9 mouse cellular contexts compared by ENCODE assay signal in genomic region chr6:57822648-57823410, GRCm38 (mm10). TPM values are rescaled to one million over a fixed set of nuclear protein-coding genes. Genes with fewer than 3 reads are reported as not detected.
DNase-seq lines count a peak whose midpoint lies in the region; ATAC-seq lines count a peak whose summit lies in the region.
"Had no signal": no experiment of that assay in that cellular context is flagged by ENCODE, and none has a peak within 500 bp of the region (broad histone marks: within the 10 kb centered on the region; RNA-seq: fewer than 3 reads in every experiment).

No protein-coding gene starts in this region.

- no peaks in the 10 kb centered on the region for H3K9me3 ChIP-seq in heart, embryonic 11.5 days (replicated peaks; ENCODE audit: control insufficient read depth, low read length)
- no peaks in the 10 kb centered on the region for H3K9me3 ChIP-seq in hindbrain, embryonic 13.5 days
- H3K9me3 ChIP-seq in midbrain, embryonic 15.5 days: no peaks in the 10 kb centered on the region

- 0 out of 2 replicates have a peak, but pooled peaks have one; percentile 47 for ATAC-seq in heart, embryonic 11.5 days (replicated peaks; ENCODE audit: insufficient number of reproducible peaks, low FRiP score, low TSS enrichment)
- peak; percentile 63 for ATAC-seq in hindbrain, embryonic 13.5 days (ENCODE audit: low FRiP score)
- ATAC-seq in midbrain, embryonic 15.5 days (replicated peaks): peak; percentile 72

- no peak overlapping the region for H3K9ac ChIP-seq in heart, embryonic 11.5 days (ENCODE audit: low read depth, low read length)
- no peak overlapping the region; the same call in 1 of the 2 replicates for H3K9ac ChIP-seq in hindbrain, embryonic 13.5 days
- H3K9ac ChIP-seq in midbrain, embryonic 15.5 days: no peak overlapping the region

- intact Hi-C loops in heart, postnatal 25 days (cut with DNase I): loop anchor here (5.0 kb wide), 1 partner anchor 131 kb away; the partner anchor contains the start of gene Pyurf

- DNase-seq in heart, postnatal 25 days (ENCODE audit: low spot score): no peak
- peak; percentile 15 for DNase-seq in c-Kit-negative CD71-positive TER-119-positive erythroid progenitor cells, embryonic 14.5 days (ENCODE audit: low read depth, low spot score)
- no peak for DNase-seq in urinary bladder, postnatal 25 days (ENCODE audit: low spot score)
- no peak for DNase-seq in urinary bladder, adult 18-20 months (ENCODE audit: low spot score in 2 of 2)
- DNase-seq in gastrocnemius, adult 8-10 months (ENCODE audit: low spot score in 2 of 2): no peak

- H3K4me3 ChIP-seq in heart, embryonic 11.5 days (ENCODE audit: low read depth, low read length): 0 out of 2 replicates have a peak overlapping the region, but pooled peaks have one; percentile 6
- H3K4me3 ChIP-seq in hindbrain, embryonic 13.5 days: peak overlapping the region; percentile 23; the same call in 1 of the 2 replicates
- peak overlapping the region; percentile 0; the same call in 1 of the 2 replicates for H3K4me3 ChIP-seq in midbrain, embryonic 15.5 days

- no peak overlapping the region for H3K27ac ChIP-seq in heart, embryonic 11.5 days (ENCODE audit: low read depth, low read length)
- no peak overlapping the region for H3K27ac ChIP-seq in hindbrain, embryonic 13.5 days
- no peak overlapping the region for H3K27ac ChIP-seq in midbrain, embryonic 15.5 days
- H3K27ac ChIP-seq: macrophage had no signal

- no peaks in the 10 kb centered on the region for H3K36me3 ChIP-seq in heart, embryonic 11.5 days (ENCODE audit: control insufficient read depth, insufficient read depth, low read length)
- H3K36me3 ChIP-seq in hindbrain, embryonic 13.5 days: no peaks in the 10 kb centered on the region
- H3K36me3 ChIP-seq in midbrain, embryonic 15.5 days (replicated peaks): no peaks in the 10 kb centered on the region

- H3K4me2 ChIP-seq in heart, embryonic 11.5 days: peak overlapping the region; percentile 51
- peak overlapping the region; percentile 70 for H3K4me2 ChIP-seq in hindbrain, embryonic 13.5 days
- peak overlapping the region; percentile 41 for H3K4me2 ChIP-seq in midbrain, embryonic 15.5 days

- H3K27me3 ChIP-seq in heart, embryonic 11.5 days (ENCODE audit: control insufficient read depth, insufficient read depth, low read length): no peaks in the 10 kb centered on the region
- H3K27me3 ChIP-seq in hindbrain, embryonic 13.5 days: no peaks in the 10 kb centered on the region
- H3K27me3 ChIP-seq in midbrain, embryonic 15.5 days (replicated peaks): no peaks in the 10 kb centered on the region

- H3K4me1 ChIP-seq in heart, embryonic 11.5 days (ENCODE audit: control insufficient read depth, insufficient read depth, low read length): 0 out of 2 replicates have a peak, but pooled peaks cover 6% of the 10 kb centered on the region
- peaks cover 22% of the 10 kb centered on the region for H3K4me1 ChIP-seq in hindbrain, embryonic 13.5 days (replicated peaks)
- peaks cover 21% of the 10 kb centered on the region for H3K4me1 ChIP-seq in midbrain, embryonic 15.5 days

- 67% methylated on average over 5 of the region's 5 CpGs for WGBS in heart, embryonic 11.5 days (ENCODE audit: insufficient replicate concordance)
- WGBS in hindbrain, embryonic 13.5 days: 70% methylated on average over 5 of the region's 5 CpGs
- WGBS in midbrain, embryonic 15.5 days: 64% methylated on average over 5 of the region's 5 CpGs

RNA-seq across cellular contexts. Expression of gene Vopp1, which starts 2.1 kb away (rescaled TPM):
- 18.5 and 34.8 TPM in 2 replicates for polyA plus RNA-seq in heart, embryonic 11.5 days (2014; fragmentation: Nextera tagmentation; extraction: Ambion mirVana)
- 10 to 100 TPM; 21.5 to 21.8 TPM for total RNA-seq in heart, postnatal 25 days (2021)
- polyA plus RNA-seq in hindbrain, embryonic 13.5 days (2015; fragmentation: Nextera tagmentation; extraction: Ambion mirVana): 190 and 195 TPM in 2 replicates
- polyA plus RNA-seq in midbrain, embryonic 15.5 days (2015; fragmentation: Nextera tagmentation; extraction: Ambion mirVana): 241 and 243 TPM in 2 replicates
- total RNA-seq in gastrocnemius, adult 8-10 months (2022): 1 to 10 TPM; 2.9 to 4.7 (median 3.4) TPM

RNA-seq across cellular contexts. Expression of gene Vmn1r21, which starts 27.3 kb away (rescaled TPM):
- not detected in 2 replicates for polyA plus RNA-seq in heart, embryonic 11.5 days (2014; fragmentation: Nextera tagmentation; extraction: Ambion mirVana)
- total RNA-seq in heart, postnatal 25 days (2021): not detected
- polyA plus RNA-seq in hindbrain, embryonic 13.5 days (2015; fragmentation: Nextera tagmentation; extraction: Ambion mirVana): not detected in 2 replicates
- not detected in 2 replicates for polyA plus RNA-seq in midbrain, embryonic 15.5 days (2015; fragmentation: Nextera tagmentation; extraction: Ambion mirVana)
- total RNA-seq in gastrocnemius, adult 8-10 months (2022): not detected
- polyA plus RNA-seq: macrophage had no signal
